In genomic region chr14:62088174-62088573, GRCm38 (mm10) we compare ENCODE assay signal across 35 mouse cellular contexts.
"Had no signal": no experiment of that assay in that cellular context is flagged by ENCODE, and none has a peak within 500 bp of the region (broad histone marks: within the 10 kb centered on the region; RNA-seq: fewer than 3 reads in every experiment).

No protein-coding gene starts in this region.

- H3K4me3 ChIP-seq: heart, embryonic 10.5 days; heart, embryonic 12.5 days; heart, embryonic 13.5 days; heart, embryonic 15.5 days; hindbrain, embryonic 10.5 days; hindbrain, embryonic 12.5 days; hindbrain, embryonic 13.5 days; hindbrain, embryonic 15.5 days; intestine, embryonic 15.5 days; kidney, embryonic 15.5 days; layer of hippocampus, adult 2 months had no signal

- H3K27ac ChIP-seq: heart, embryonic 10.5 days; heart, embryonic 13.5 days; heart, embryonic 15.5 days; hindbrain, embryonic 10.5 days; hindbrain, embryonic 12.5 days; hindbrain, embryonic 13.5 days; hindbrain, embryonic 14.5 days; hindbrain, embryonic 15.5 days; hindbrain, postnatal 0 days; intestine, embryonic 15.5 days; kidney, embryonic 15.5 days; kidney, postnatal 0 days; layer of hippocampus, adult 2 months had no signal

- H3K4me1 ChIP-seq: hindbrain, embryonic 10.5 days; hindbrain, embryonic 12.5 days; hindbrain, embryonic 13.5 days; hindbrain, embryonic 15.5 days; intestine, embryonic 15.5 days; kidney, embryonic 15.5 days had no signal

- DNase-seq: heart, postnatal 10 days; heart, postnatal 14 days; heart, postnatal 36 days; heart, postnatal 4 days; kidney, adult 11 months; kidney, adult 18-20 months; kidney, adult 2 months; kidney, adult 8-10 months; kidney, adult 9 months; kidney, postnatal 10 days; kidney, postnatal 14 days; kidney, postnatal 25 days; kidney, postnatal 36 days; kidney, postnatal 4 days; layer of hippocampus, adult 9-11 months; layer of hippocampus, postnatal 36 days had no signal

- H3K36me3 ChIP-seq: heart, embryonic 10.5 days; heart, embryonic 12.5 days; heart, embryonic 13.5 days; heart, embryonic 15.5 days; hindbrain, embryonic 10.5 days; hindbrain, embryonic 12.5 days; hindbrain, embryonic 13.5 days; hindbrain, embryonic 15.5 days; intestine, embryonic 15.5 days; kidney, embryonic 15.5 days had no signal

- H3K4me2 ChIP-seq: heart, embryonic 11.5 days; heart, embryonic 12.5 days; heart, embryonic 13.5 days; heart, embryonic 15.5 days; hindbrain, embryonic 12.5 days; hindbrain, embryonic 13.5 days; hindbrain, embryonic 14.5 days; hindbrain, embryonic 15.5 days; intestine, embryonic 15.5 days; kidney, embryonic 15.5 days had no signal

- H3K9ac ChIP-seq: heart, embryonic 12.5 days; heart, embryonic 13.5 days; heart, embryonic 15.5 days; hindbrain, embryonic 12.5 days; hindbrain, embryonic 13.5 days; hindbrain, embryonic 14.5 days; hindbrain, embryonic 15.5 days; intestine, embryonic 15.5 days; kidney, embryonic 15.5 days had no signal

- H3K9me3 ChIP-seq: heart, embryonic 10.5 days; heart, embryonic 12.5 days; heart, embryonic 13.5 days; heart, embryonic 15.5 days; hindbrain, embryonic 10.5 days; hindbrain, embryonic 12.5 days; hindbrain, embryonic 13.5 days; hindbrain, embryonic 15.5 days; intestine, embryonic 15.5 days; kidney, embryonic 15.5 days had no signal

- H3K27me3 ChIP-seq: hindbrain, embryonic 12.5 days; hindbrain, embryonic 15.5 days; intestine, embryonic 15.5 days; kidney, embryonic 15.5 days had no signal

- ATAC-seq: hindbrain, embryonic 16.5 days; hindbrain, postnatal 0 days; inflammation-experienced regulatory T-cells, adult 6 months; intestine, embryonic 15.5 days; intestine, embryonic 16.5 days; intestine, postnatal 0 days had no signal
